Mouse (Mus musculus): ENCODE results near the gene Kbtbd3.

Gene Kbtbd3

GRCm38 (mm10) chr9:4309351-4310085 is at the start of gene Kbtbd3, which contains the start of gene Aasdhppt:
Gene Kbtbd3, plus strand, starts transcription at chr9:4309833.
Gene Aasdhppt, minus strand, starts transcription at chr9:4309471.
- DNase-seq: peak; percentile 99

DNA sequence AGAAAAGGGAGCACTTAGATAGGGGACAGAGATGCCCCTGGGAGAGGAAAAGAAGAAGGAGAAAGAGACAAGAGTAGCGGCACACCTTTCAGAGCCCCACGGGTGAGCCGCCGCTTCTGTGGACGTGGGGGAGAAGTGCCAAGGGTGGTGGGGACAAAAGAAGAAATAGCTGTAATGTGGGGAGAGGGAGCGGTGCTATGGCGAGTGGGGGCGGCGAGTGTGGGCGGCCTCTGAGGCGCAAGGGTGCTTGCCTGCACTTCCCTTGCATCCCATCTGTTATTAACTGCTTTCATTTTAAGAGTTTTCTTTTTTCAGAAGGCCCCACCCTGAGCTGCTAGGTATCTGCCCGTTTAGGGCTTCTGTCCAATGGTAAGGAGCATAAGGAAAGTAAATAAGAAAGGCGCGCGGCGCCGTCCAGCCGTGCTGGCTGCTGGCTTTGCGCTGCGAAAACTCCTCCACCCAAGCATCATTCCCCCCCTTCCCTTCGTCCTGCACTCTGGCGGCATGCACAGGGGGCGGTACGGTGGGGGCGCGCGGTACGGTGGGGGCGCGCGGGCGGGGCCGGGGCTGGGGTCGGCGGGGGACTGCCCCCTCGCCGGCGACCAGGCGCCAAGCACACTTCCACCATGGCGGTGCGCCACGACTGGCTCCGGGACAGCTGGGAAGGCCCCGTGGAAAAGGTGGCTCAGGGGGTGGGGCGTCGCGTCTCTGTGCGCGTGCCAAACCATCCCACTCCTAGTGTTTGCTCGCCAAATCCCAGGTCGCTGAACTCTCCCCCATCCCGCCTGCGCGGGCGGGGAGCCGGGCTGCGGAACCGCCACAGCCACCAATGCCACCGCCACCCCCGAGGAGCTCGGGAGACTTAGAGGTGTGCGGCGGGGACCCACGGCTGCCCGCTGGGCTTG is 49.5 kb upstream of the Kbtbd3 start:
- no peak for DNase-seq

GRCm38 (mm10) chr9:4260746-4261090 is 48.9 kb upstream of the Kbtbd3 start:
- no peak for DNase-seq

DNA sequence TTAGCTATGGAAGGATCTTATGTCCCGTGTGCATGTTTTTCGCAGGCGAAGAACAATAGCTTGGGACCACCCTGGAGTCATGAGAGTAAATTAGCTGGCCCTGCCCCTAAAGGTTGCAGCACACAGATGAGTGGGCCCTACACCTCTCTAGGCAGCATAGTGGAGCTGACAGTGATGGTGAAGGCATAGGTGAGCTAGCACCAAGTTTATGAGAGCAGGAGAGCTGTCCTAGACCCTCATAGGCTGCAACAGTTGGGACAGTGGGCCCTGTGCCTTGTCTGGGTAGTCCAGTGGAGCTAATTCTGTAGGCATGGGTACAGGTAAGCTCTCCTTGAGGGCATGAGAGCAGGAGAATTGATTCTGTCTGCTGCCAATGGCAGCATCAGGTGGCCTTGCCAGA is 42.8 kb upstream of the Kbtbd3 start:
- no peak for DNase-seq

DNA sequence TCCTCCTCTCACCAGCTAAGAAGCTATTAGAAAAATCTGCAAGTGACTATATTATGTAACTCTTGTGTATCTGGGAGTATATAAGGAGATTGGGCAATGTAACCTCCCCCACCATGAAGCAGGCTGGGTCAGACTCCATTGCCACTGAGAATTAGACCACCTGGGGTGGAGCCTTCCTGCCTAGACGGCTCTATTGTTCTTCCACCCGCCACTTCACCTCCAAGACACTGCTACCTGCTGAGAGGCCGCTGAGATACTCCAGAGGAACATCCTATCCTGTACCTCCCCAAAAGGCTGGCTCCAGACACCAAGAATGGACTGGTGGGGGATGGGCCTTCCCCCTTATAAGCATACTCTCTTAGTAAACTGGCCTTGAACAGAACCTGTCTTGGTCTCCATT is 25.8 kb upstream of the Kbtbd3 start:
- DNase-seq: no peak

DNA sequence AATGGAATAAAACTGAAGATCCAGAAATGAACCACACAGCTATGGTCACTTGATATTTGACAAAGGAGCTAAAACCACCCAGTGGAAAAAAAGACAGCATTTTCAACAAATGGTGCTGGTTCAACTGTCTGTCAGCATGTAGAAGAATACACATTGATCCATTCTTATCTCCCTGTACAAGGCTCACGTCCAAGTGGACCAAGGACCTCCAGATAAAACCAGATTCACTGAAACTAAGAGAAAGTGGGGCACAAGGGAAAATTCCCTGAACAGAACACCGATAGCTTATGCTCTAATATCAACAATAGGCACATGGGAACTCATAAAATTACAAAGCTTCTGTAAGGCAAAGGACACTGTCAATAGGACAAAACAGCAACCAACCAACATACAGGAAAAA is 9.2 kb upstream of the Kbtbd3 start:
- DNase-seq: no peak

DNA sequence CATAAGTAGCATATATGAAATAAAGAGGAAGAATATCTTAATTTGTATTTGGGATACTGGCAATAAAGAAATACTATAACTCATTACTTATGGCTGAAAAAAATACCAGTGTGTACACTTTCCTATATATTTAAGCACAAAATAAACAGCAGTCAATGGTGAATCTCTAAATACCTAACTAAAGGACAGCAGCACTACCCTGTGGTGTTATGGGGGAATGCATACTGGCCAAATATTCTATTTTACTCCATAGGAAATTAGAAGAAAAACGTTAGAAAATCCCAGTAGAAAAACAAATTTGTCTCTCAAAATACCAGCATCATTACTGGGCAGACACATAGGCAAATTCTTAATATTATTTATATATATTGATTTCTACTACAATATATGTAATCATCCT is 4.8 kb upstream of the Kbtbd3 start:
- no peak for DNase-seq

- no peak for DNase-seq
These were observed 844 bp upstream of the Kbtbd3 start for GRCm38 (mm10) chr9:4308628-4309350.

DNA sequence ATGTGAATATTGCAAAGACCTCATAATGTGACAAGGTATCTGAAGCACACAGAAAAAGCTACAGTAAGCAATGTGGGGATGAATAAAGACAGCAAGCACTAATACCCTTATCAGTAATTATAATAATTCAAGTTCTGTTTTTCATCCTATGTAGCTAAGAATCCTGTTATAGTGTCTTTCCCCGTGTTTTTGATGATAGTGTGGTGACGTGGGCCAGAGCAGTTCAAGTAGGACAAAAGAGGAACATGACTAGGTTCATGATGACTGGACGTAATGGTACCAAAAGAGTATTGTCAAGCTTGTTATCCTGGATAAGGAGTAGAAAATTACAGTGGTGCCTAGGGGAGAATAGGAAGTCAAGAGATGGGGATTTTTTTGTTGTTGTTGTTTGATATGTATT is 1.1 kb downstream of the Kbtbd3 start:
- no peak for DNase-seq

- DNase-seq: no peak
These were observed 1.5 kb downstream of the Kbtbd3 start for GRCm38 (mm10) chr9:4311162-4311561.

GRCm38 (mm10) chr9:4313946-4314345 is 4.3 kb downstream of the Kbtbd3 start:
- DNase-seq: no peak

DNA sequence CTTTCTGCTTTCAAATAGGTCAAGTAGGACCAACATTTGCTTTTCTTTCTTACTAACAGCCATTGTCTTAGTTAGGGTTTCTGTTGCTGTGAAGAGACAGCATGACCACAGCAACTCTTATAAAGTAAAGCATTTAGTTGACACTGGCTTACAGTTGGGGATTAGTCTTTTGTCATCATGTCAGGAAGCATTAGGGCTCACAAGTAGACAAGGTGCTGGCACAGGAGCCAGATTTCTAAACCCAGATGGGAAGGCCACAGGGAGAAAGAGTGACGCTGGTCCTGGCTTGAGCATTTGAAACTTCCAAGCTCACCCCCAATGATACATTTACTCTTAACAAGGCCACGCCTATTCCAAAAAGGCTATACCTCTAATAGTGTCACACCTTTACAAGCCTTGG is 6.1 kb downstream of the Kbtbd3 start:
- no peak for DNase-seq

DNA sequence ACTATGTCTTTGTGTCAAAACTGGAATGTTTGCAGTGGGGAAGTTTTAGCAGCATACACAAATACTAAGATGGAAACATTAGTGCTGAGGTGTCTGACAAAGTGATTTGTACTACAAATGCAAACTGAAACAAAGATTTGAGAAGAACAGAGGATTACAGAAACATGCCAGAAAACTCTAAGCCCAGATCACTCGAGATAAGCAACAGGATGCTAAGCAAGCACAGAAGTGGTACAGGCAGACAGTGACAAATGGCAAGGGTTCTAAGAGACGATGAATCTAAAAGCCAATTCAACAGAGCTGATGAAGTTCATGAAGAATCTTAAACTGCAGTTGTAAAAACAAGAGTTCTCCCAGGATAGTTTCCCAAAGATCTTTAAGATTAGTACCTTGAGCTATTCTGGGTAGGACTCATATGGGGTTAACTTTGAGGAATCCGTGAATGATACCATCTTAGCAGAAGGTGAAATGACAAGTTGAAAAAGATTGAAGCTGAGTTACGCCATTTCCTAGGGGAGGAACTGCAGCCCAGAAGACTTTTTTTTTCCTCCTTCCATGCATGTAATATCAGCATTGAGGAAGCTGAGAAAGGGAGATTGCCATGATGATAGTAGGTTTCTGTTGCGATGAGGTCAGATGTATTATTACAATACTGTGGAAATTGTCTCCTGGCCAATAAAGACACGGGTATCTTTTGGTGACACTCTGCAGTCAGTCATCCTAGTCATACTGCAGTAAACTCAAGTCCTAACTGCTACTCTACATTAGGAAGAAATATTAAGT is 9.5 kb downstream of the Kbtbd3 start:
- DNase-seq: no peak

- no peak for DNase-seq
These were observed 43.5 kb downstream of the Kbtbd3 start for GRCm38 (mm10) chr9:4353163-4353562.

- peak; percentile 99 for DNase-seq
These were observed 66.4 kb downstream of the Kbtbd3 start, which contains the start of gene Msantd4 for GRCm38 (mm10) chr9:4375828-4376639. Gene Msantd4, plus strand, starts transcription at chr9:4376562.

DNA sequence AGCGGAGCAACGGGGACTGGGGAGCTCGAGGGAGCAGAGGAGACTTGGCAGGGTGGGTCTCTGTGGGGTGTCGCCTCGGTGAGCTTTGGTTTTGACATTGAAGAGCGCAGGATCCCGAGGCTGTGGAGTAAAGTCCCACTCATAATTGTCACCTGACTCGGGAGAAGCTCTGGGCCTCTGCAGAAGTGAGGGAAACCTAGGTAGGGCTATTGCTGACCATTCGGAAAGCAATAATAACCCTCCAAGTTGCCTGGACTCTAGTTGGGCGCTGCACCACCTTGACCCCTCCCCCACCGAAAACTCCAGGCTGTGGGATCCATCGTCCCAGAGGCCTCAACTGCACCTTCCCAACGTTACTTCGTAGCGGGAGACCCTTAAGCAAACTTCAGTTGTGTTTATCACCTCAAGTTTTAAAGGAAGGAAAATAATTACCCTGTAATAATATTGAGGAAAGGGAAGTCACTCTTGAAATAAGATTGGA is 67.0 kb downstream of the Kbtbd3 start:
- no peak for DNase-seq

Measured in kidney, adult 9 months (tissue).